Mouse (Mus musculus): ENCODE measurements around the gene Flad1. TPM values are rescaled to one million over a fixed set of nuclear protein-coding genes. Genes with fewer than 3 reads are reported as not detected.

The Flad1 gene
- total RNA-seq, 1 experiment = 20.3 TPM

- no peak for DNase-seq (ENCODE audit: low read depth, low spot score)
- H3K9ac ChIP-seq (ENCODE audit: insufficient read depth, low read depth, low read length, poor library complexity, severe bottlenecking) = no peak overlapping the region
- peaks cover 37% of the 10 kb centered on the region for H3K36me3 ChIP-seq (ENCODE audit: control insufficient read depth, insufficient read depth, low read length, poor library complexity, severe bottlenecking)
- in situ Hi-C loops (cut with MboI; ENCODE audit: low sequenced_read_pairs in 2 of 2, unreplicated experiment in 2 of 2) = no loop called here
- no peak for TF ChIP-seq ZNF384 (IDR thresholded peaks at IDR 0.05; ENCODE audit: low read depth, low read length)
- no peak overlapping the region for H3K4me3 ChIP-seq (ENCODE audit: insufficient read depth in 1 of 2, low read depth in 1 of 2, low read length in 2 of 2, poor library complexity in 1 of 2, severe bottlenecking in 1 of 2)
- no peak overlapping the region for H3K27ac ChIP-seq (ENCODE audit: insufficient read depth, low read depth, low read length, poor library complexity, severe bottlenecking)
- H3K4me1 ChIP-seq (ENCODE audit: control insufficient read depth in 2 of 2, insufficient read depth in 2 of 2, low read length in 2 of 2, poor library complexity in 1 of 2) = peaks cover 18 to 26% of the 10 kb centered on the region in 2 experiments
- no peaks in the 10 kb centered on the region for H3K9me3 ChIP-seq (ENCODE audit: control insufficient read depth, insufficient read depth, low read depth, low read length)
Observed at GRCm38 (mm10) chr3:89424416-89425140, 12.9 kb upstream of the Flad1 start.

GRCm38 (mm10) chr3:89422556-89423205, 11.0 kb upstream of the Flad1 start:
- TF ChIP-seq HCFC1 (IDR thresholded peaks at IDR 0.05; ENCODE audit: borderline replicate concordance, insufficient read depth, low read length) = no peak
- TF ChIP-seq ZC3H11A (IDR thresholded peaks at IDR 0.05; ENCODE audit: borderline replicate concordance, low read depth, low read length) = no peak
- no peak for TF ChIP-seq MAFK (IDR thresholded peaks at IDR 0.05; ENCODE audit: insufficient read depth, low read depth, low read length)
- TF ChIP-seq CHD2 (IDR thresholded peaks at IDR 0.05; ENCODE audit: low read depth, low read length) = no peak
- no peak for TF ChIP-seq ZNF384 (IDR thresholded peaks at IDR 0.05; ENCODE audit: low read depth, low read length)
- H3K4me1 ChIP-seq (ENCODE audit: control insufficient read depth in 2 of 2, insufficient read depth in 2 of 2, low read length in 2 of 2, poor library complexity in 1 of 2) = peaks cover 18 to 26% of the 10 kb centered on the region in 2 experiments
- peaks cover 31% of the 10 kb centered on the region for H3K36me3 ChIP-seq (ENCODE audit: control insufficient read depth, insufficient read depth, low read length, poor library complexity, severe bottlenecking)
- no peaks in the 10 kb centered on the region for H3K9me3 ChIP-seq (ENCODE audit: control insufficient read depth, insufficient read depth, low read depth, low read length)
- H3K9ac ChIP-seq (ENCODE audit: insufficient read depth, low read depth, low read length, poor library complexity, severe bottlenecking) = no peak overlapping the region; the same call in 1 of the 2 replicates
- no peak for DNase-seq (ENCODE audit: low read depth, low spot score)
- no peak overlapping the region for H3K27ac ChIP-seq (ENCODE audit: insufficient read depth, low read depth, low read length, poor library complexity, severe bottlenecking)
- peak overlapping the region; percentile 65 to 80; a peak in 3 of 4 replicates for H3K4me3 ChIP-seq (ENCODE audit: insufficient read depth in 1 of 2, low read depth in 1 of 2, low read length in 2 of 2, poor library complexity in 1 of 2, severe bottlenecking in 1 of 2)
- in situ Hi-C loops (cut with MboI; ENCODE audit: low sequenced_read_pairs in 2 of 2, unreplicated experiment in 2 of 2) = no loop called here

DNA sequence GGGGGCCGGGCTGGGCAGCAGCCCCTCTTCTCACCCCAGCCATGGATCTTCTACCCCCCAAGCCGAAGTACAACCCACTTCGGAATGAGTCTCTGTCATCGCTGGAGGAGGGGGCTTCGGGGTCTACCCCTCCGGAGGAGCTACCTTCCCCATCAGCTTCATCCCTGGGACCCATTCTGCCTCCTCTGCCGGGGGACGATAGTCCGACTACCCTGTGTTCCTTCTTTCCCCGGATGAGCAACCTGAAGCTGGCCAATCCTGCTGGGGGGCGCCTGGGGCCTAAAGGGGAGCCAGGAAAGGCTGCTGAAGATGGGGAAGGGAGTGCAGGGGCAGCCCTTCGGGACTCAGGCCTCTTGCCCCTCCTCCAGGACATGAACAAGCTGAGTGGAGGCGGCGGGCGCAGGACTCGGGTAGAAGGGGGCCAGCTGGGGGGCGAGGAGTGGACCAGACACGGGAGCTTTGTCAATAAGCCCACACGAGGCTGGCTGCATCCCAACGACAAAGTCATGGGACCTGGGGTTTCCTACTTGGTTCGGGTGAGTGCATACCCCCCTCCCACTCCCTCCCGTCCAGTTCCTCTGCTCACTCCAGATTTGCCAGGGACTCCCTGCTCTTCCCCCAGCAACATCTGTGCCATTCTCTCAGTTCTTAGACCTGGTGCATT, 10.3 kb upstream of the Flad1 start:
- TF ChIP-seq HCFC1 (IDR thresholded peaks at IDR 0.05; ENCODE audit: borderline replicate concordance, insufficient read depth, low read length) = no peak
- TF ChIP-seq MAFK (IDR thresholded peaks at IDR 0.05; ENCODE audit: insufficient read depth, low read depth, low read length) = no peak
- TF ChIP-seq ZNF384 (IDR thresholded peaks at IDR 0.05; ENCODE audit: low read depth, low read length) = no peak
- TF ChIP-seq CHD2 (IDR thresholded peaks at IDR 0.05; ENCODE audit: low read depth, low read length) = no peak
- Histone ChIP-seq H3K4me1 (ENCODE audit: control insufficient read depth in 2 of 2, insufficient read depth in 2 of 2, low read length in 2 of 2, poor library complexity in 1 of 2) (peaks cover 20 to 26% of the 10 kb centered on the region in 2 experiments), H3K9ac (ENCODE audit: insufficient read depth, low read depth, low read length, poor library complexity, severe bottlenecking) (peak overlapping the region; percentile 84), H3K27ac (ENCODE audit: insufficient read depth, low read depth, low read length, poor library complexity, severe bottlenecking) (peak overlapping the region; percentile 15; the same call in 1 of the 2 replicates), H3K9me3 (ENCODE audit: control insufficient read depth, insufficient read depth, low read depth, low read length) (no peaks in the 10 kb centered on the region), H3K4me3 (ENCODE audit: insufficient read depth in 1 of 2, low read depth in 1 of 2, low read length in 2 of 2, poor library complexity in 1 of 2, severe bottlenecking in 1 of 2) (peak overlapping the region; percentile 65 to 80), H3K36me3 (ENCODE audit: control insufficient read depth, insufficient read depth, low read length, poor library complexity, severe bottlenecking) (peaks cover 25% of the 10 kb centered on the region)
- DNase-seq (ENCODE audit: low read depth, low spot score) = no peak
- in situ Hi-C loops (cut with MboI; ENCODE audit: low sequenced_read_pairs in 2 of 2, unreplicated experiment in 2 of 2) = no loop called here

DNA sequence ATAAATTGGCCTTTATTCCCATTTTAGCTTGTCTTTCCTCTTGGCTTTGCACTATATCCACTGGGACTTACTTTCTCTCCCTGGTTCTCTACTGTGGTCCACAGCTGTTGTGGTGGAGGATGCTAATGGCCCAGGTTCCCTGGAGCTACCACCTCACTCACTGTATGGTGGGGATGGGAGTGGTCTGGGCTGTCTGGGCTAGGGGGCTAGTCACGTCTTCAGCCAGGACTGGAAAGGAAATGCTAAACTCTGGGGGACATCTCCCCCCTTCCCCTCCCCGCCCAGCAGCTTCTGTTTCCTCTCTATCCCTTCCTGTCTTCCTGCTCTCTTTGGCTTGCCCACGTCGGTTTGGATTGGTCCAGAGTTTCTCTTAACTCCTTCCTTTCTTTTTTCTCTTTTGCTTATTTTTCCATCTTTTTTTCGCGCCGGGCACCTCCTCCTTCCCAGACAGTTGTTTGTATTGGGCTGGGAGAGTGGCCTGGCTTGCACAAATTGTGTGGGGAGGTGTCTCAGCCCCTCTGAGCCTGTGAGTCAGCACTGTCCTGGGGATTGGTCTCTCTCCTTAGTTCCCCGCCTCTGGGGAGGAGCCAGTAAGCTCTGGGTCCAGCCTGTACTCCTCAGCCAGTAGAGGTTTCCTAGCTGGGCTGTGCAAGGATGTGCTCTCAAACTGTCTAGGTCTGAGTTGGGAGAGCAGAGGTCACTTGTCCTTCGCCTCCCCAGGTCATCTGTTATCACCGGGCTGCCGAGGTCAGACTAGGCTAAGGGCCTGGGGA, 9.5 kb upstream of the Flad1 start:
- Histone ChIP-seq H3K9me3 (ENCODE audit: control insufficient read depth, insufficient read depth, low read depth, low read length) (no peaks in the 10 kb centered on the region), H3K36me3 (ENCODE audit: control insufficient read depth, insufficient read depth, low read length, poor library complexity, severe bottlenecking) (peaks cover 23% of the 10 kb centered on the region), H3K27ac (ENCODE audit: insufficient read depth, low read depth, low read length, poor library complexity, severe bottlenecking) (peak overlapping the region; percentile 70), H3K4me3 (ENCODE audit: insufficient read depth in 1 of 2, low read depth in 1 of 2, low read length in 2 of 2, poor library complexity in 1 of 2, severe bottlenecking in 1 of 2) (peak overlapping the region; percentile 65 to 80), H3K4me1 (ENCODE audit: control insufficient read depth in 2 of 2, insufficient read depth in 2 of 2, low read length in 2 of 2, poor library complexity in 1 of 2) (peaks cover 22 to 28% of the 10 kb centered on the region in 2 experiments), H3K9ac (ENCODE audit: insufficient read depth, low read depth, low read length, poor library complexity, severe bottlenecking) (peak overlapping the region; percentile 84)
- TF ChIP-seq ZC3H11A (IDR thresholded peaks at IDR 0.05; ENCODE audit: borderline replicate concordance, low read depth, low read length) = no peak
- peak; percentile 73 for TF ChIP-seq MAFK (IDR thresholded peaks at IDR 0.05; ENCODE audit: insufficient read depth, low read depth, low read length)
- DNase-seq (ENCODE audit: low read depth, low spot score) = no peak
- in situ Hi-C loops (cut with MboI; ENCODE audit: low sequenced_read_pairs in 2 of 2, unreplicated experiment in 2 of 2) = no loop called here

Measured in ES-E14 (cell line).